Mouse (Mus musculus) heart, postnatal 0 days (tissue): ENCODE results near the gene Dnah2.

Experiments used
- CTCF ChIP-seq: IDR thresholded peaks from 2 replicates; pipeline ENCODE4 v1.5.1; 2016; ENCODE audit warnings: antibody characterized with exemption, control low read depth, low read depth
- EP300 ChIP-seq: IDR thresholded peaks from 2 replicates; pipeline ENCODE4 v1.6.1; 2016; ENCODE audit warnings: antibody characterized with exemption, low read depth

- TF ChIP-seq CTCF (peak; percentile 35; the same call in 1 of the 2 replicates), EP300 (no peak)
Observed at GRCm38 (mm10) chr11:69372780-69373170, 176.1 kb downstream of the Dnah2 start.
